In genomic region chr11:111092967-111093366, GRCm38 (mm10) we compare ENCODE assay signal across 11 mouse cellular contexts.
"Had no signal": no experiment of that assay in that cellular context is flagged by ENCODE, and none has a peak within 500 bp of the region (broad histone marks: within the 10 kb centered on the region; RNA-seq: fewer than 3 reads in every experiment).

No protein-coding gene starts in this region.

- H3K9me3 ChIP-seq: limb, embryonic 15.5 days; liver, embryonic 13.5 days; midbrain, embryonic 15.5 days had no signal

- H3K4me3 ChIP-seq: limb, embryonic 15.5 days; liver, embryonic 13.5 days; megakaryocyte, embryonic 14.5 days; midbrain, embryonic 15.5 days had no signal

- DNase-seq: kidney, adult 8-10 months; kidney, postnatal 25 days; layer of hippocampus, adult 9-11 months; layer of hippocampus, postnatal 36 days; liver, embryonic 13.5 days; lung, adult 18-20 months had no signal

- H3K36me3 ChIP-seq: limb, embryonic 15.5 days; liver, embryonic 13.5 days; midbrain, embryonic 15.5 days had no signal

- ATAC-seq: midbrain, embryonic 15.5 days had no signal

- H3K4me1 ChIP-seq: liver, embryonic 13.5 days; megakaryocyte, embryonic 14.5 days; midbrain, embryonic 15.5 days had no signal

- H3K4me2 ChIP-seq: limb, embryonic 15.5 days; liver, embryonic 13.5 days; midbrain, embryonic 11.5 days; midbrain, embryonic 15.5 days had no signal

- H3K9ac ChIP-seq: limb, embryonic 15.5 days; liver, embryonic 13.5 days; midbrain, embryonic 15.5 days had no signal

- H3K27me3 ChIP-seq: limb, embryonic 15.5 days; liver, embryonic 13.5 days; megakaryocyte, embryonic 14.5 days; midbrain, embryonic 15.5 days had no signal

- H3K27ac ChIP-seq: limb, embryonic 15.5 days; liver, embryonic 13.5 days; midbrain, embryonic 15.5 days; stomach, postnatal 0 days had no signal
